Mouse (Mus musculus) myocyte (in vitro differentiated cells): ENCODE results near the gene Dnah2.

Experiments
- CEBPB ChIP-seq: IDR thresholded peaks from 2 replicates; pipeline ENCODE4 v1.6.1; 2011; ENCODE audit warnings: mild to moderate bottlenecking, moderate library complexity; ENCODE audit not compliant: poor library complexity, insufficient read depth, severe bottlenecking
- E2F4 ChIP-seq: IDR thresholded peaks from one replicate; pipeline ENCODE4 v1.6.1; 2011; ENCODE audit warnings: mild to moderate bottlenecking, control low read depth, moderate library complexity; ENCODE audit not compliant: insufficient read depth
- MAX ChIP-seq: IDR thresholded peaks from one replicate; pipeline ENCODE4 v1.6.1; 2011; ENCODE audit warnings: low read depth, mild to moderate bottlenecking, control low read depth
- MYOD1 ChIP-seq, 3 experiments: IDR thresholded peaks; one replicate each; pipeline ENCODE4 v1.6.1; 2011; ENCODE audit warnings: control low read depth in 2 of 3, low read depth in 2 of 3, mild to moderate bottlenecking in 2 of 3, moderate library complexity in 1 of 3; ENCODE audit not compliant: insufficient read length in 2 of 3, control insufficient read depth in 1 of 3
- MYOG ChIP-seq, 3 experiments: IDR thresholded peaks; one replicate each; pipeline ENCODE4 v1.6.1; 2011; ENCODE audit warnings: control low read depth in 2 of 3, low read depth in 2 of 3, mild to moderate bottlenecking in 2 of 3; ENCODE audit not compliant: insufficient read length in 2 of 3, control insufficient read depth in 1 of 3, insufficient read depth in 1 of 3
- POLR2A ChIP-seq: IDR thresholded peaks from one replicate; pipeline ENCODE4 v1.6.1; 2011; ENCODE audit warnings: low read depth, mild to moderate bottlenecking, control low read depth, moderate library complexity; ENCODE audit not compliant: insufficient read length
- POLR2AphosphoS2 ChIP-seq: IDR thresholded peaks from one replicate; pipeline ENCODE4 v1.6.1; 2011; ENCODE audit warnings: low read depth, control low read depth; ENCODE audit not compliant: insufficient read length
- REST ChIP-seq: IDR thresholded peaks from one replicate; pipeline ENCODE4 v1.6.1; 2011; ENCODE audit warnings: mild to moderate bottlenecking, control low read depth, moderate library complexity; ENCODE audit not compliant: insufficient read depth, insufficient read length
- SRF ChIP-seq: IDR thresholded peaks from one replicate; pipeline ENCODE4 v1.6.1; 2011; ENCODE audit warnings: low read depth; ENCODE audit not compliant: control insufficient read depth, insufficient read length
- TCF12 ChIP-seq: IDR thresholded peaks from one replicate; pipeline ENCODE4 v1.6.1; 2011; ENCODE audit warnings: mild to moderate bottlenecking, control low read depth; ENCODE audit not compliant: poor library complexity, insufficient read depth, severe bottlenecking
- TCF3 ChIP-seq: IDR thresholded peaks from one replicate; pipeline ENCODE4 v1.6.1; 2011; ENCODE audit warnings: low read depth, control low read depth; ENCODE audit not compliant: insufficient read length
- USF1 ChIP-seq: IDR thresholded peaks from one replicate; pipeline ENCODE4 v1.6.1; 2011; ENCODE audit warnings: low read depth, mild to moderate bottlenecking, control low read depth, moderate library complexity

DNA sequence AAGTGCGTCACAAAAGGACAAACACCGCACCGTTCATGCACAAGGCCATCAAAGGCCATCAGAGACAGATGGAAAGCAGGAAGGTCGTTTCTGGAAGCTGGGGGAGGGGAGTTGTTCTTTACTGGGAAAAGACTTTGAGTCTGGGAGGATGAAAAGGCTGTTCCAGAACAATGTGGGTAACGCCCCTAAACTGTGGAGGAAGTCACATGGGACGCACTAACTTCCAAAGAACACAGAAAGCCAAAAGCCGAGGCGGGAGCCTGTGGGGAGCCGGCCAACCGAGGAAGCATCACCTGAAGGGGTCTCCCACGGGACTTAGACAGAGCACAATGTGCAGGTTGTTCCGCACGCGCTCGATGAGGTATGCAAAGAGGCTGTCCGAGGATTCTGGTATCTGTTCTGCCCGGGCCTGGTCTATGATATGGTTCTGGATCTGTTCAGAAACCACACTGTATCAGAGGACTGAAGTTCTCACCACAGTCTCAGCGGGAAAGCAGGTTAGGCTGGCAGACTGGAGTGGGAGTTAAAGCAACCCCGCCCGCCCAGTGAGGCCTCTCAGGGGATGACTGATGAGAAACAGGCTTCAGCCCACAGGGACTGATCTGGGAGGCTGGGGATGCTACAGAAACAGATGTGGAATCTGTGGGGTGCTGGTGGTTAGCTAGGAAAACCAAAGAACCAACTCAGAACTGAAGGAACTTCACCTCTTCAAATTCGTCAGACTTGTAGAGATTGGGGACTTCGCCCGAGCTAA is 96.6 kb downstream of the Dnah2 start:
- TF ChIP-seq USF1 (no peak), POLR2A (no peak), MAX (no peak), POLR2AphosphoS2 (no peak), E2F4 (no peak), CEBPB (no peak), TCF3 (no peak), MYOD1 (IDR thresholded peaks at IDR 0.05; ENCODE audit: control insufficient read depth in 1 of 3, insufficient read length in 2 of 3, low read depth in 2 of 3) (no peak), REST (no peak), TCF12 (no peak), MYOG (IDR thresholded peaks at IDR 0.05; ENCODE audit: control insufficient read depth in 1 of 3, insufficient read depth in 1 of 3, insufficient read length in 2 of 3, low read depth in 2 of 3) (no peak), SRF (no peak)
